Mouse (Mus musculus) heart, embryonic 13.5 days (tissue): ENCODE results near the gene Dhdds. TPM values are rescaled to one million over a fixed set of nuclear protein-coding genes. Genes with fewer than 3 reads are reported as not detected.

ENCODE experiments used
- ATAC-seq: fragments of 200-750 bp; cut with Nextera tagmentation; 2 replicates; pipeline ENCODE4 v1.8.0; 2017; ENCODE audit warnings: moderate TSS enrichment; ENCODE audit not compliant: insufficient number of reproducible peaks, low FRiP score, low TSS enrichment; ENCODE audit errors: extremely low read depth
- H3K27ac ChIP-seq: fragments of 300-500 bp; sonication (generic); replicated peaks from 2 replicates; pipeline ENCODE4 v1.5.1; 2015; ENCODE audit warnings: moderate library complexity, mild to moderate bottlenecking, inconsistent platforms
- H3K27me3 ChIP-seq: fragments of 300-500 bp; sonication (generic); replicated peaks from 2 replicates; pipeline ENCODE4 v1.6.1; 2015; ENCODE audit warnings: mild to moderate bottlenecking, inconsistent platforms
- H3K36me3 ChIP-seq: fragments of 300-500 bp; sonication (generic); 2 replicates; pipeline ENCODE4 v1.6.1; 2015; ENCODE audit warnings: mild to moderate bottlenecking, inconsistent platforms
- H3K4me1 ChIP-seq: fragments of 300-500 bp; sonication (generic); 2 replicates; pipeline ENCODE4 v1.6.1; 2015; ENCODE audit warnings: inconsistent platforms
- H3K4me2 ChIP-seq: fragments of 300-500 bp; sonication (generic); 2 replicates; pipeline ENCODE4 v1.6.1; 2015; ENCODE audit warnings: inconsistent platforms, mild to moderate bottlenecking, moderate library complexity
- H3K4me3 ChIP-seq: fragments of 300-500 bp; sonication (generic); 2 replicates; pipeline ENCODE4 v1.5.1; 2015; ENCODE audit warnings: moderate library complexity, mild to moderate bottlenecking, inconsistent platforms
- H3K9ac ChIP-seq: fragments of 300-500 bp; sonication (generic); 2 replicates; pipeline ENCODE4 v1.6.1; 2015; ENCODE audit warnings: inconsistent platforms, mild to moderate bottlenecking, moderate library complexity
- H3K9me3 ChIP-seq: fragments of 300-500 bp; sonication (generic); 2 replicates; pipeline ENCODE4 v1.6.1; 2016; ENCODE audit warnings: inconsistent platforms
- WGBS: fragments of 180-500 bp; shearing (Covaris S2); methylation state at CpG from one replicate; pipeline ENCODE4 v1.1.7; 2015; ENCODE audit warnings: mixed read lengths; 5-methylcytosine and 5-hydroxymethylcytosine counted together
- polyA plus RNA-seq: library from polyadenylated mRNA; unstranded; fragments of >200 nt; fragmentation: Nextera tagmentation; extraction: Ambion mirVana; gene quantifications from 2 replicates; pipeline ENCODE4 v1.2.1, GENCODE M21; 2015

Gene Dhdds
- polyA plus RNA-seq, 1 experiment from 2014 or later, result 31.0 TPM

DNA sequence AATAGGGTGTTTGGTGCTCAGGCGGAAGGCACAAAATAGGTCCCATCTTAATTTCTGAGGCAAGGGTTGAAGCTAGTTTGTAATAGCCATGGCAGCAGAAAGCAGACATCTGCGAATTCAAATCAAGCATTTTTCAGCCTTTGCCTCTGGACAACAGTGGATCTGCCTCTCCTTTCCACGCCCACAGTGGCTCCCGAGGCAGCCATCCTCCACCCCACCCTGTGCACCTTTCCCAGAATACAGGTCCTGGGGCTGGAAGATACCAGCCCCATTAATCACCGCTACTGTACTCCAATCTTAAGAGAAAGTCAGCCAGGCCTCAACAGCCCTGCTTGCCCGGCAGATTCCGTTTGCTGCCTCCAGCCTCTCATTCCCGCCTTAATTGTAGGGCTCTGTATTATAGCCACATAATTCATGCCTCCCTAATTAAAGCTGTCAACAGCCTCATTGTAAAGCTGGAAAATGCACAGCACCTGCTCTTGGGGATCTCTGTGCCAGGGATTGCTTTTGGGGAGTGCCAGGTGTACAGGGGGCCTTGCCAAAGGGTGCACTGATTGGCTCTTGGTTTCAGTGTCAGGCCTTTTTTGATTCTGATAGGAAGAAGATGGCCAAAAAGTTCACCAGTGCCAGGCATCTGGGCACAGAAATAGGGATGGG is 31.5 kb downstream of the Dhdds start:
- Histone ChIP-seq H3K27ac (peak overlapping the region; percentile 99; the same call in 1 of the 2 replicates), H3K9ac (peak overlapping the region; percentile 98)
- WGBS, result 50% methylated on average over 8 of the region's 8 CpGs

DNA sequence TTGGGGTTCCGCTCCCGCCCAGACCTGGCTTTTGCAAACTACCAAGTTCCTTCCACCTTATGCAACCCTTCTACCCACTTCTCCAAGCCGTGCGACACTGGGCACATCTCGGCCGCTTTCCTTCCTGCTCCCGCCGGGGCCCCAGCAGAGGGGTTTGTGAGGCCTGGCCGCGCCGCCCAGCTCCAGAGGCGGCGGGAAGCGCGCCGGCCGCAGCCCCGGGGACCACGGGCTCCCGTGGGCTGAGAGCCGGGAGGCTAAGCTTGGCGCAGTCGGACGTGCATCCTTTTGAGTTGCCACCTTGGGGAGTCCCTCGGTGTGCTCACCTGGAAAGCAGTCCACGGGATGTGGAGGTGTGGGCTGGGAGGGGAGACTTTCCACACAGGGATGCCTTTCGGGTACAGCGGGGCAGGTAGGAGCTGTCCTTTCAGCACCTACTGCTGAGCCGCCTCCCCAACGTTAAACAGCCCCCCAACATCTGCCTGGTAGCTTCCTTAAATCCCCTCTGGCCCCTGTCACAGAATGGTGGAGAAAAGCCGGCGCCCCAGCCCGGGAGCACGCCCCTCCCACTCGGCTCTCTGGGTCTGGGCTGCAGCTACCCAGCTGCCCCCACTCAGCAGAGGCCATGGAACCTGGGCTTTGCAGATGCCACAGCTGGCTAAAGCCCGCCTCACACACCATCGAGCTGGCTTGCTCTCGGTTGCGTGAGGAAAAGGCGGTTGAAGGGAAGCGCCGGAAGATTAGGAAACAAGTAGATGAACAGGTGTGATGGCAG is 32.4 kb downstream of the Dhdds start, which contains the start of gene Hmgn2:
Hmgn2 (minus strand) TSS at position 501 of the 772 bp plus-strand sequence.
- H3K4me2 ChIP-seq, result peak within 1 kb of the TSS; percentile 96
- H3K4me3 ChIP-seq, result peak within 1 kb of the TSS; percentile 75
- peak within 1 kb of the TSS; percentile 99 for H3K27ac ChIP-seq
- WGBS, result under 1% methylated on average over 42 of the region's 42 CpGs
- peaks cover 61% of the 10 kb centered on the region for H3K36me3 ChIP-seq
- peak within 1 kb of the TSS; percentile 98 for H3K9ac ChIP-seq
- no peaks in the 10 kb centered on the region for H3K27me3 ChIP-seq
- ATAC-seq, result peak; percentile 26
- peaks cover 26% of the 10 kb centered on the region for H3K4me1 ChIP-seq
- H3K9me3 ChIP-seq, result no peaks in the 10 kb centered on the region

More for the DNA sequence above, 31.5 kb downstream of the Dhdds start:
- peaks cover 26% of the 10 kb centered on the region for H3K4me1 ChIP-seq
- H3K36me3 ChIP-seq, result peaks cover 57% of the 10 kb centered on the region
- no peak overlapping the region for H3K4me3 ChIP-seq
- no peaks in the 10 kb centered on the region for H3K9me3 ChIP-seq
- peak overlapping the region; percentile 96 for H3K4me2 ChIP-seq
- no peaks in the 10 kb centered on the region for H3K27me3 ChIP-seq
- ATAC-seq, result no peak

DNA sequence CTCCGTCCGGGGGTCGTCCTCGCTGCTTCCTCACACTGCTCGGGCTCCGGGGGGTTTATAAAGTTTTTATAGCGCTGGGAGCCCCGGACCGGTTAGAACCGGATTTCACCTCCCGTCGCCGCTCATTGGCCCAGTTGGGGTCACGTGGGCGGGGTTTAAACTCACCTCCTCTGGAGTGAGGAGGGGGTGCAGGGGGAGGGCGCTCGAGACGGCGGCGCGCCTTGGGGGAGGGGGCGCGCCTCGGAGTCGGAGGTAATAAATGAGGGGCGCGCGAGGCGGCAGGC is 32.9 kb downstream of the Dhdds start:
- H3K9ac ChIP-seq, result peak overlapping the region; percentile 98
- peak overlapping the region; percentile 99 for H3K27ac ChIP-seq
- WGBS, result 1% methylated on average over 28 of the region's 29 CpGs
- no peaks in the 10 kb centered on the region for H3K27me3 ChIP-seq
- peaks cover 61% of the 10 kb centered on the region for H3K36me3 ChIP-seq
- H3K9me3 ChIP-seq, result no peaks in the 10 kb centered on the region
- peaks cover 26% of the 10 kb centered on the region for H3K4me1 ChIP-seq
- ATAC-seq, result peak; percentile 70
- peak overlapping the region; percentile 96 for H3K4me2 ChIP-seq
- H3K4me3 ChIP-seq, result peak overlapping the region; percentile 75

DNA sequence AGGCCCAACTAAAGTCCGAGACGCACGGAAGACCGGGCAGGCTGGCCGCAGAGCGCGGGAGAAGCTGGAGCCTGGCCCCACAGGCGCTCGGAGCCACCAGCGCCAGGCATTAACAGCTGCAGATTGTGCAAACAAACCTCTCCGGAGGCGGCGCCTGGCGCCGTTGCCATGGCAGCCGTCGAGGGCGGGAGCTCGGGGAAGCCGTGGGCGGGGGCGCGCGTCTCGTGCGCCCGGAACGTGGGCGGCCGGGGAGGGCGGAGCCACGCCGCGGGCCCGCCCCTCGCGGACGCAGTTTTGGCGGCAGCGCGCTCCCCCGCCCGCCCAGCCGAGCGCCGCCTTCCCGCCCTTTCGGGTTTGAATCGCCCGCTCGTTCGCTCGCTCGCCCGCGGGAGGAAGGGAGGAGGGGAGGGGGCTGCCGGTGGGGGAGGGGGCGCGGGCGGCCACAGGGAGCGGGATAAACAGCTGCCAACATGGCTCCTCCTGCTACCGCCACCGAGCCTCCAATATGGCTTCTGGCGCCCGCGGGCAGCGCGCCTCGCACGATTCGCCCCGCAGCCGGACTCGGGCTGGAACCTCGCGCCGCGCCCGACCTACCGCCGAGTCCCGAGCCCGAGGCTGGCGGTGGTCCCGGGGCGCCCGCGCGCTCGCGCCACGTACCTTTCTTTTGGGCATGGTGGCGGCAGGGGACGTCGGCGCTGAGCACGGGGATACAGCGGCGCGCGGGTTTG is 33.4 kb downstream of the Dhdds start:
- WGBS, result under 1% methylated on average over 88 of the region's 101 CpGs

DNA sequence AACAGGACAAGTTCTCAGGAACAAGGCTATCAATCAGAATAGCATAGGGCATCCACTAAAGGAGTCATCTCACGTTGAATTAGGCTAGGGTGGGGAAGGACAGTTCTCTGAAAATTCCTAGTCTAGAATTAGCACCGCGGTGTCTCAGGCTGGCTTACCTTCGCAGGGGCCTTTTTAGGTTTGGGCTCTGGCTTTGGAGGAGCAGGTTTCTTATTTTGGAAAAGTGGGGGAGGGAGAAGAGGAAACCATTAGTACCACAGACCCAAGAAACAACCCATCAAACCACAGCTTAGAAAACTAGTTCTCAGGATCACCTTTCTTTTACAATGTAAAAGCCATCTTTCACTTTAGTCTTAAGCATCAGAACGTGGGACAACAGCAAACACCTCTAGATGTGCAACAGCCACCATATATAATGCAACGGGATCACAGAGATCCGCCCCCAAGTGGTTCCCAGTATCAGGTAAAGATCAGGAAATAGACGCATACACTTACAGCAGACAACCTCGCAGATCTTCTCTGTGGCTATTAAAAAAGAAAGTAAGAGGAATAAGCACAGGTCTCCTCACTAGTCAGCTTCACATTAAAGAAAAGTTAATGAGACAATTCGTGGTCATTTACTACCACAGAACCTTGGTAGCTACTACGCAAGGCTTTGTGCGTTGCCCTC is 34.3 kb downstream of the Dhdds start:
- H3K4me2 ChIP-seq, result peak overlapping the region; percentile 96
- H3K36me3 ChIP-seq, result peaks cover 57% of the 10 kb centered on the region
- H3K9ac ChIP-seq, result peak overlapping the region; percentile 98
- H3K9me3 ChIP-seq, result no peaks in the 10 kb centered on the region
- H3K4me3 ChIP-seq, result peak overlapping the region; percentile 75
- H3K27me3 ChIP-seq, result no peaks in the 10 kb centered on the region
- H3K27ac ChIP-seq, result peak overlapping the region; percentile 37; the same call in 1 of the 2 replicates
- peaks cover 26% of the 10 kb centered on the region for H3K4me1 ChIP-seq
- ATAC-seq, result no peak
- 35% methylated on average over 12 of the region's 12 CpGs for WGBS

More for the DNA sequence above, 33.4 kb downstream of the Dhdds start:
- peak; percentile 78 for ATAC-seq
- no peaks in the 10 kb centered on the region for H3K9me3 ChIP-seq
- H3K36me3 ChIP-seq, result peaks cover 61% of the 10 kb centered on the region
- peak overlapping the region; percentile 75 for H3K4me3 ChIP-seq
- no peaks in the 10 kb centered on the region for H3K27me3 ChIP-seq
- peak overlapping the region; percentile 98 for H3K9ac ChIP-seq
- H3K4me1 ChIP-seq, result peaks cover 26% of the 10 kb centered on the region
- peak overlapping the region; percentile 99 for H3K27ac ChIP-seq
- H3K4me2 ChIP-seq, result peak overlapping the region; percentile 96

DNA sequence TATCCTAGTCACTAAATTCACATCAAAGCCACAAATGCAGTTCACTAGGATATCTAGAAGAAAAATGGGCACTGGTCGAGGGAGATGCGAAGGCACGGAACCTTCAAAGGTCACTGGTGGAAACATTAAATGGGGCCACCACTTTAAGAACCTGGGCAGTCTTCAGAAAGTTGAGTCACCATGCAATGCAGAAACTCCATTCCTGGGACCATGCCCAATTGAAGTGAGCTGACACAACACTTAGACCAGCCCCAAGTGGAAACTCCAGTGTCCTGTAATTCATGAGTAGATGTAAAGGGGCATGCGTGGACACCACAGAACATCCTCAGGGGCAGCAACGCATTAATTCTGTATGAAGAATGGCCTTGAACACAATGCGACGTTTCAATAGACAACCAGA is 38.2 kb downstream of the Dhdds start:
- Histone ChIP-seq H3K4me2 (no peak overlapping the region), H3K4me3 (no peak overlapping the region), H3K9ac (no peak overlapping the region), H3K36me3 (peaks cover 43% of the 10 kb centered on the region), H3K9me3 (no peaks in the 10 kb centered on the region), H3K4me1 (peaks cover 14% of the 10 kb centered on the region), H3K27me3 (no peaks in the 10 kb centered on the region), H3K27ac (no peak overlapping the region)
- WGBS, result 87% methylated on average over 7 of the region's 7 CpGs
- no peak for ATAC-seq

DNA sequence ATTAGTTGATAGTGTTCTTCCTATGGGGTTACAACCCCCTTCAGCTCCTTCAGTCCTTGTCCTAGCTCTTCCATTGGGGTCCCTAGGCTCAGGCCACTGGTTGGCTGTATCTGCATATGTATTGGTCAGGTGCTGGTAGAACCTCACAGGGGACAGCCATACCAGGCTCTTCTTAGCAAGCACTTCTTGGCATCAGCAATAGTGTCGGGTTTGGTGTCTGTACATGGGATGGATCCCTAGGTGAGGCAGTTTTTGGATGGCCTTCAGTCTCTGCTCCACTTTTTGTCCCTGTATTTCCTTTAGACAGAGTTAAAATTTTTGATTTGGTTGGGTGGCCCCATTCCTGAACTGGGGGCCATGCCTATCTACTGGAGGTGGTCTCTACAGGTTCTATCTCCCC is 41.8 kb downstream of the Dhdds start:
- H3K4me1 ChIP-seq, result no peaks in the 10 kb centered on the region
- no peak overlapping the region for H3K4me3 ChIP-seq
- no peaks in the 10 kb centered on the region for H3K9me3 ChIP-seq
- no peak overlapping the region for H3K4me2 ChIP-seq
- WGBS, result 79% methylated on average over 1 of the region's 1 CpGs
- no peak overlapping the region for H3K27ac ChIP-seq
- ATAC-seq, result no peak
- no peak overlapping the region for H3K9ac ChIP-seq
- H3K27me3 ChIP-seq, result no peaks in the 10 kb centered on the region
- H3K36me3 ChIP-seq, result peaks cover 20% of the 10 kb centered on the region

DNA sequence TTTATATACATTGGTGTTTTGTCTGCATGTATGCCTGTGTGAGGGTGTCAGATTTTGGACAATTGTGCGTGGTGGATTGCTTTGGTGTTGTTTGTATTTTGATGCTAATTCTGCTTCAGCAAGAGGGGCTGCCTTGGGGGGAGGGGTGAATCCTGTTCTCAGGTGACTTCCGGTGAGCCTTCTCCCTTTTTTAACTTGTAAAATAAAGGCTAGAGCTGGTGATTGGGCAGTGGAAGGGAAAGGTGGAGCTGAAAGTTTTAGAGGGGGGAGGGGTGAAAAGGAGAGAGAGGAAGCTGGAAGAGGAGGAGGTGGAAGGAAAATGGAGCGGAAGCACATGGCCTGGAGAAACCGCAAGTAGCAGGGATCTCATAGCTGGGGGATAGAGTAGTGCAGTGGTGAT is 44.4 kb downstream of the Dhdds start:
- Histone ChIP-seq H3K4me2 (no peak overlapping the region), H3K9me3 (no peaks in the 10 kb centered on the region), H3K27ac (no peak overlapping the region), H3K27me3 (no peaks in the 10 kb centered on the region), H3K4me1 (no peaks in the 10 kb centered on the region), H3K36me3 (no peaks in the 10 kb centered on the region), H3K4me3 (no peak overlapping the region), H3K9ac (no peak overlapping the region)
- 79% methylated on average over 4 of the region's 4 CpGs for WGBS
- no peak for ATAC-seq

DNA sequence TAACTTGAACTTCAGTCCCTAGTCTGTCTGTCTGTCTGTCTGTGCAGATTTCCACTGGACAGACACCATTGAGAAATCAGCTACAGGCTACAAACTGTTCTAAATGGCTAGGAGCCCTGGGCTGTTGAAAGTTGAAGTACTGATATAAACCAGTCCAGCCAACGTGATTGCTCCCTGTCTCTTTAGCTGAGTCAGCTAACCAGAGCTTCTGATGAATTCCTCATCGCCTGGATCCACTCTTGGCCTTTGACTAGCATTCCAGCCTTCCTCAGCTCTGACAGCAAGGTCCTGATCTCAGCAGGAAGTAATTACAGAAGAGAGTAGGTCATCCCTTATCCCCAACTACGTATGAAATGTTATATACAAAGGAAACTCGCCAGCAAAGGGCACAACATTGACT is 54.0 kb downstream of the Dhdds start:
- Histone ChIP-seq H3K36me3 (no peaks in the 10 kb centered on the region), H3K27me3 (no peaks in the 10 kb centered on the region), H3K9me3 (0 out of 2 replicates have a peak, but pooled peaks cover 4% of the 10 kb centered on the region), H3K4me3 (no peak overlapping the region), H3K4me2 (no peak overlapping the region), H3K27ac (no peak overlapping the region), H3K4me1 (peaks cover 3% of the 10 kb centered on the region), H3K9ac (no peak overlapping the region)
- no peak for ATAC-seq
- WGBS, result 29% methylated on average over 4 of the region's 4 CpGs

DNA sequence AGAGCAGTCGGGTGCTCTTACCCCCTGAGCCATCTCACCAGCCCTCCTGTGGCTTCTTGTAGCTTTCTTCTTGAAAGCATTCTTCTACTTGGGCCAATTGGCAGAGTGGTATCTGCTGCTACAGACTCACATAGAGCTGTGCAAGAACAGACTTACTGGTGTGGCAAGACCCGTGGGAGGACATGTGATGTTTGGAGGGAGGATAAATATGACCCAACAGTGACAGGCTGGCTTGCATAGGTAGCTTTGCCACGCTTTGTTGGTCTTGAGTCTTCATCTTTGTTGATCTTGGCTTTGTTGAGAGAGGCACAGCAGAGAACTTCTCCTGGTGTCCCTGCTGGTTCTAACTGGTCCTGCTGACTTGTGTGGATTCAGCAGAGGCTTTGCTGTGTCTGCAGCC is 56.9 kb downstream of the Dhdds start:
- H3K36me3 ChIP-seq, result no peaks in the 10 kb centered on the region
- no peak overlapping the region for H3K4me2 ChIP-seq
- 70% methylated on average over 3 of the region's 3 CpGs for WGBS
- H3K4me1 ChIP-seq, result peaks cover 13% of the 10 kb centered on the region
- 0 out of 2 replicates have a peak, but pooled peaks cover 4% of the 10 kb centered on the region for H3K9me3 ChIP-seq
- no peaks in the 10 kb centered on the region for H3K27me3 ChIP-seq
- no peak for ATAC-seq
- H3K27ac ChIP-seq, result no peak overlapping the region
- H3K4me3 ChIP-seq, result no peak overlapping the region
- no peak overlapping the region for H3K9ac ChIP-seq

DNA sequence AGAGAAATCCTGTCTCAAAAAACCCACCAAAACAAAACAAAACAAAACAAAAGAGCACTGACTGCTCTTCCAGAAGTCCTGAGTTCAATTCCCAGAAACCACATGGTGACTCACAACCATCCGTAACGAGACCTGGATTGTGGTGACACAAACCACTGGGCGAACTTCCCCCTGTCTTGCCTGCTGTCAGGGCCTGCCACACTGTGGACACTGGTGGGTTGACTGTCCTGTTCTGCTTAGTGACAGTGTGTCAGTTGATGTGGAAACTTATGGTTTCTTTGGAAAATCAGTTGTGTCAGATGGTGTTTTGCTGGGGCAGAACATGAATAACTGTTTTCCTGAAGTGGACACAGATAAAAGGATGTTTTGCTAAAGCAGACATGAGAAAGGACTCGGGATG is 58.0 kb downstream of the Dhdds start:
- H3K4me1 ChIP-seq, result peaks cover 23% of the 10 kb centered on the region
- WGBS, result 89% methylated on average over 4 of the region's 4 CpGs
- no peak overlapping the region for H3K4me3 ChIP-seq
- no peak overlapping the region for H3K9ac ChIP-seq
- H3K9me3 ChIP-seq, result 0 out of 2 replicates have a peak, but pooled peaks cover 4% of the 10 kb centered on the region
- H3K4me2 ChIP-seq, result no peak overlapping the region
- no peaks in the 10 kb centered on the region for H3K36me3 ChIP-seq
- H3K27me3 ChIP-seq, result no peaks in the 10 kb centered on the region
- ATAC-seq, result no peak
- H3K27ac ChIP-seq, result no peak overlapping the region
